ENCODE assay signal across 10 mouse cellular contexts in the genomic region with DNA sequence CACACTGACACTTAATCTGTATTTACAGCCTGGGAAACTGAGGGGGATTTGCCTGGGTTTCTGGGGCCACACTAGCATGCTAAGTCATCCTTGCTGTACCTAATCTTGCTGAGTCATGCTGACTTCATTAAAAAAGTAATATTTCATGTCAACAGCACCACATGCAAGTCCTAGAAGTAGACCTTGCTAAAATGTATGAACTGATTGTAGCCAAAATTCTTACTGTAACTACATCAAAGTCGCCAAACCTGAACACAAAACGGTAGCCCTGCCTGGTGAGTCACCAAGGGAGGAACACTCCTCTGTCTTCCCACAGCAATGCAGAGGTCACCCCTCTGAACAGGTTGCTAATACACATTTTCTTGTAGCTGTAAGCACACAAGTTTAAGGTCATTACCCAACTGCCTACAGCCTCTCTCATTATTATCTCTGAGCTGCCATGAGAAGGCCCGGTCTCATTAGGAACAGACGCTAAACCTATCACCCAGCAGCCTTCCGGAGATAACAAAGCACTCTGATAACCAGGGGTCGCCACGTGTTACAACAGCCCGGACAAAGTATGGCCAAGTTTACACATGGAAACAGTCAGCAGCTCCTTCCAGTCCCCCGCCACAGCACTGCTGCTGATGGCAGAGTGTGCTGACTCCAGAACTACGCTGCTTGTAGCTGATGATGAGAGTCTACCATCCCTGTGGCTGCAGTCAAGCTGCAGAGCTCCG. TPM values are rescaled to one million over a fixed set of nuclear protein-coding genes. Genes with fewer than 3 reads are reported as not detected.
DNase-seq lines count a peak whose midpoint lies in the region; ATAC-seq lines count a peak whose summit lies in the region.
"Had no signal": no experiment of that assay in that cellular context is flagged by ENCODE, and none has a peak within 500 bp of the region (broad histone marks: within the 10 kb centered on the region; RNA-seq: fewer than 3 reads in every experiment).

No protein-coding gene starts in this region.

- H3K27ac ChIP-seq in intestine, embryonic 14.5 days (ENCODE audit: low read depth): no peak overlapping the region
- no peak overlapping the region for H3K27ac ChIP-seq in stomach, embryonic 14.5 days (ENCODE audit: low read length)
- H3K27ac ChIP-seq: kidney, postnatal 0 days had no signal

- ATAC-seq in megakaryocyte, adult 5-6 weeks (ENCODE audit: poor library complexity, severe bottlenecking): no peak
- ATAC-seq in intestine, embryonic 14.5 days (replicated peaks; ENCODE audit: low FRiP score, low TSS enrichment, low read depth): no peak
- peak; percentile 50; the same call in 1 of the 2 replicates for ATAC-seq in stomach, embryonic 14.5 days (ENCODE audit: insufficient number of reproducible peaks, insufficient read depth, low FRiP score, low read depth)

- H3K4me1 ChIP-seq in megakaryocyte, embryonic 14.5 days: peaks cover 87% of the 10 kb centered on the region
- peaks cover 12% of the 10 kb centered on the region; the same call in 1 of the 2 replicates for H3K4me1 ChIP-seq in intestine, embryonic 14.5 days (replicated peaks; ENCODE audit: control insufficient read depth, insufficient read depth, low read length)
- H3K4me1 ChIP-seq in stomach, embryonic 14.5 days (ENCODE audit: control insufficient read depth, insufficient read depth, low read length): peaks cover 25% of the 10 kb centered on the region

- WGBS in intestine, embryonic 14.5 days: 48% methylated on average over 11 of the region's 11 CpGs
- 40% methylated on average over 11 of the region's 11 CpGs for WGBS in stomach, embryonic 14.5 days

- H3K36me3 ChIP-seq in megakaryocyte, embryonic 14.5 days (replicated peaks; ENCODE audit: low read length): peaks cover 28% of the 10 kb centered on the region
- no peaks in the 10 kb centered on the region for H3K36me3 ChIP-seq in intestine, embryonic 14.5 days (ENCODE audit: control insufficient read depth, insufficient read depth, low read length)
- no peaks in the 10 kb centered on the region for H3K36me3 ChIP-seq in stomach, embryonic 14.5 days (ENCODE audit: control insufficient read depth, insufficient read depth, low read length)

- H3K4me2 ChIP-seq in intestine, embryonic 14.5 days (ENCODE audit: low read length): no peak overlapping the region
- no peak overlapping the region for H3K4me2 ChIP-seq in stomach, embryonic 14.5 days (replicated peaks; ENCODE audit: low read depth, low read length)

- no peak overlapping the region for H3K9ac ChIP-seq in intestine, embryonic 14.5 days (ENCODE audit: low read length)
- no peak overlapping the region for H3K9ac ChIP-seq in stomach, embryonic 14.5 days (replicated peaks; ENCODE audit: low read depth, low read length)

- DNase-seq in adrenal gland, postnatal 14 days: peak; percentile 44
- peak; percentile 56 for DNase-seq in intestine, embryonic 14.5 days (ENCODE audit: low spot score)
- no peak for DNase-seq in cerebellum, postnatal 36 days
- no peak for DNase-seq in kidney, adult 11 months
- DNase-seq in testis, postnatal 10 days (ENCODE audit: low spot score): no peak
- DNase-seq: cerebellum, postnatal 10 days had no signal

- no peaks in the 10 kb centered on the region for H3K9me3 ChIP-seq in megakaryocyte, embryonic 14.5 days
- no peaks in the 10 kb centered on the region for H3K9me3 ChIP-seq in intestine, embryonic 14.5 days (ENCODE audit: control insufficient read depth, low read length)
- no peaks in the 10 kb centered on the region for H3K9me3 ChIP-seq in stomach, embryonic 14.5 days (ENCODE audit: control insufficient read depth, low read depth, low read length)

- peak overlapping the region; percentile 88 for H3K4me3 ChIP-seq in megakaryocyte, embryonic 14.5 days (replicated peaks)
- H3K4me3 ChIP-seq in intestine, embryonic 14.5 days (ENCODE audit: low read depth, low read length): no peak overlapping the region
- H3K4me3 ChIP-seq in stomach, embryonic 14.5 days (ENCODE audit: low read depth, low read length): no peak overlapping the region

- H3K27me3 ChIP-seq in megakaryocyte, embryonic 14.5 days (replicated peaks): no peaks in the 10 kb centered on the region
- H3K27me3 ChIP-seq in intestine, embryonic 14.5 days (replicated peaks; ENCODE audit: control insufficient read depth, insufficient read depth, low read length): no peaks in the 10 kb centered on the region
- no peaks in the 10 kb centered on the region for H3K27me3 ChIP-seq in stomach, embryonic 14.5 days (ENCODE audit: control insufficient read depth, insufficient read depth, low read length)

RNA-seq across cellular contexts. Expression of gene Tbcel, which starts 46.1 kb away (rescaled TPM):
- 2.0 TPM in 1 of 2 replicates, not detected in the other for polyA plus RNA-seq in megakaryocyte, embryonic 14.5 days (2012; ENCODE audit: insufficient read depth, low replicate concordance)
- 10.1 and 10.5 TPM in 2 replicates for total RNA-seq in megakaryocyte, adult 5-6 weeks (2015)
- 13.2 and 15.0 TPM in 2 replicates for total RNA-seq in megakaryocyte, adult 5-6 weeks (2017)
- total RNA-seq in adrenal gland, postnatal 14 days (2021): 43.2 and 51.3 TPM in 2 replicates
- polyA plus RNA-seq in intestine, embryonic 14.5 days (2014; fragmentation: Nextera tagmentation; extraction: Ambion mirVana): 5.9 and 6.4 TPM in 2 replicates
- 5.5 and 7.6 TPM in 2 replicates for polyA plus RNA-seq in stomach, embryonic 14.5 days (2014; fragmentation: Nextera tagmentation; extraction: Ambion mirVana)

Comparison
In these comparisons a context has a peak if more than half of its experiments do, and no peak if none do; other contexts are left out.
1. DNase-seq: peak in adrenal gland, postnatal 14 days (single experiment) and intestine, embryonic 14.5 days (single experiment); none in cerebellum, postnatal 36 days (0 of 2), kidney, adult 11 months (single experiment) and testis, postnatal 10 days (single experiment).